Mouse (Mus musculus) MEL (cell line): ENCODE results near the gene M6pr. TPM values are rescaled to one million over a fixed set of nuclear protein-coding genes. Genes with fewer than 3 reads are reported as not detected.
A peak's percentile ranks its signal among the peaks of the same experiment; 100 is the strongest.

Experiments
- DNase-seq: peaks from one replicate; pipeline ENCODE4 v3.0.0; 2011; ENCODE audit warnings: low read depth, low spot score
- H3K27ac ChIP-seq: 2 replicates; pipeline ENCODE4 v1.5.1; 2012; ENCODE audit warnings: low read depth, mild to moderate bottlenecking, control low read depth, low read length, moderate library complexity; ENCODE audit not compliant: control insufficient read depth
- H3K27me3 ChIP-seq, 2 experiments: fragments of 150-350 bp in 1 of 2; sonication (generic) in 1 of 2; 2 replicates each; pipeline ENCODE4 v1.6.1; 2012; ENCODE audit warnings: low read length in 2 of 2, mild to moderate bottlenecking in 2 of 2, improper control_type of control experiment in 1 of 2, moderate library complexity in 1 of 2; ENCODE audit not compliant: insufficient read depth in 2 of 2, control insufficient read depth in 1 of 2
- H3K36me3 ChIP-seq, 2 experiments: 2 replicates each; pipeline ENCODE4 v1.6.1; 2012 to 2014; ENCODE audit warnings: low read length in 2 of 2, improper control_type of control experiment in 1 of 2, inconsistent platforms in 1 of 2, mild to moderate bottlenecking in 1 of 2; ENCODE audit not compliant: insufficient read depth in 2 of 2, control insufficient read depth in 1 of 2
- H3K4me1 ChIP-seq, 2 experiments: fragments of 150-350 bp in 1 of 2; sonication (generic) in 1 of 2; 2 replicates each; pipeline ENCODE4 v1.6.1; 2012; ENCODE audit warnings: low read length in 2 of 2, improper control_type of control experiment in 1 of 2, mild to moderate bottlenecking in 1 of 2; ENCODE audit not compliant: insufficient read depth in 2 of 2, control insufficient read depth in 1 of 2
- H3K4me3 ChIP-seq, 2 experiments: fragments of 150-350 bp in 1 of 2; sonication (generic) in 1 of 2; 2 replicates each; pipeline ENCODE4 v1.5.1; 2012; ENCODE audit warnings: low read depth in 2 of 2, low read length in 2 of 2, mild to moderate bottlenecking in 2 of 2, moderate library complexity in 2 of 2, control low read depth in 1 of 2, improper control_type of control experiment in 1 of 2; ENCODE audit not compliant: control insufficient read depth in 1 of 2, insufficient read depth in 1 of 2
- H3K79me2 ChIP-seq: 2 replicates; pipeline ENCODE4 v1.6.1; 2012; ENCODE audit warnings: mild to moderate bottlenecking, low read length, moderate library complexity; ENCODE audit not compliant: control insufficient read depth, poor library complexity, insufficient read depth
- H3K9ac ChIP-seq: 2 replicates; pipeline ENCODE4 v1.6.1; 2012; ENCODE audit warnings: low read depth, mild to moderate bottlenecking, control low read depth, low read length, moderate library complexity; ENCODE audit not compliant: control insufficient read depth, poor library complexity, severe bottlenecking
- H3K9me3 ChIP-seq: fragments of 150-350 bp; sonication (generic); replicated peaks from 2 replicates; pipeline ENCODE4 v1.6.1; 2012; ENCODE audit warnings: mild to moderate bottlenecking, low read length, improper control_type of control experiment, moderate library complexity; ENCODE audit not compliant: insufficient read depth
- BHLHE40 ChIP-seq: IDR thresholded peaks from 2 replicates; pipeline ENCODE4 v1.6.1; 2012; ENCODE audit warnings: low read depth, mild to moderate bottlenecking, inconsistent platforms, low read length, improper control_type of control experiment, borderline replicate concordance
- CHD1 ChIP-seq: IDR thresholded peaks from 2 replicates; pipeline ENCODE4 v1.6.1; 2012; ENCODE audit warnings: low read depth, mild to moderate bottlenecking, inconsistent platforms, low read length, improper control_type of control experiment
- CHD2 ChIP-seq: IDR thresholded peaks from 2 replicates; pipeline ENCODE4 v1.6.1; 2011; ENCODE audit warnings: low read length, improper control_type of control experiment
- E2F4 ChIP-seq: IDR thresholded peaks from 2 replicates; pipeline ENCODE4 v1.6.1; 2011; ENCODE audit warnings: low read depth, low read length, improper control_type of control experiment, borderline replicate concordance
- ELF1 ChIP-seq: IDR thresholded peaks from 2 replicates; pipeline ENCODE4 v1.6.1; 2014; ENCODE audit warnings: low read depth, mild to moderate bottlenecking, inconsistent platforms, low read length, improper control_type of control experiment, moderate library complexity
- EP300 ChIP-seq, 2 experiments: IDR thresholded peaks; 2 replicates each; pipeline ENCODE4 v1.6.1; 2011; ENCODE audit warnings: improper control_type of control experiment in 2 of 2, low read length in 2 of 2, low read depth in 1 of 2, mild to moderate bottlenecking in 1 of 2
- GABPA ChIP-seq: IDR thresholded peaks from 2 replicates; pipeline ENCODE4 v1.6.1; 2012; ENCODE audit warnings: low read depth, mild to moderate bottlenecking, inconsistent platforms, low read length, improper control_type of control experiment, moderate library complexity
- HCFC1 ChIP-seq: IDR thresholded peaks from 2 replicates; pipeline ENCODE4 v1.6.1; 2012; ENCODE audit warnings: low read depth, mild to moderate bottlenecking, inconsistent platforms, low read length, improper control_type of control experiment, moderate library complexity
- MAZ ChIP-seq: IDR thresholded peaks from 2 replicates; pipeline ENCODE4 v1.6.1; 2012; ENCODE audit warnings: low read depth, mild to moderate bottlenecking, inconsistent platforms, low read length, improper control_type of control experiment
- MEF2A ChIP-seq: IDR thresholded peaks from 2 replicates; pipeline ENCODE4 v1.6.1; 2014; ENCODE audit warnings: low read depth, mild to moderate bottlenecking, inconsistent platforms, low read length, improper control_type of control experiment; ENCODE audit not compliant: poor library complexity, insufficient replicate concordance, severe bottlenecking; ENCODE audit errors: extremely low read depth
- MXI1 ChIP-seq: IDR thresholded peaks from 2 replicates; pipeline ENCODE4 v1.6.1; 2011; ENCODE audit warnings: mild to moderate bottlenecking, low read depth, low read length, improper control_type of control experiment
- MYB ChIP-seq: IDR thresholded peaks from 2 replicates; pipeline ENCODE4 v1.6.1; 2011; ENCODE audit warnings: mild to moderate bottlenecking, low read depth, low read length, improper control_type of control experiment
- NRF1 ChIP-seq: IDR thresholded peaks from 2 replicates; pipeline ENCODE4 v1.6.1; 2014; ENCODE audit warnings: low read depth, mild to moderate bottlenecking, inconsistent platforms, low read length, improper control_type of control experiment, moderate library complexity; ENCODE audit not compliant: poor library complexity, insufficient read depth, severe bottlenecking
- POLR2A ChIP-seq, 2 experiments: IDR thresholded peaks; 2 replicates each; pipeline ENCODE4 v1.6.1; 2011 to 2012; ENCODE audit warnings: low read length in 2 of 2, mild to moderate bottlenecking in 2 of 2, control low read depth in 1 of 2, improper control_type of control experiment in 1 of 2, low read depth in 1 of 2, moderate library complexity in 1 of 2; ENCODE audit not compliant: control insufficient read depth in 1 of 2, insufficient read depth in 1 of 2, poor library complexity in 1 of 2
- POLR2AphosphoS2 ChIP-seq: IDR thresholded peaks from 2 replicates; pipeline ENCODE4 v1.6.1; 2011; ENCODE audit warnings: low read length, improper control_type of control experiment
- RAD21 ChIP-seq: IDR thresholded peaks from 2 replicates; pipeline ENCODE4 v1.6.1; 2011; ENCODE audit warnings: mild to moderate bottlenecking, low read depth, low read length, improper control_type of control experiment
- TAL1 ChIP-seq: IDR thresholded peaks from 2 replicates; pipeline ENCODE4 v1.6.1; 2012; ENCODE audit warnings: mild to moderate bottlenecking, inconsistent platforms, low read length, moderate library complexity, mixed read lengths
- TBP ChIP-seq: IDR thresholded peaks from 2 replicates; pipeline ENCODE4 v1.8.0; 2011; ENCODE audit warnings: low read depth, low read length, improper control_type of control experiment
- UBTF ChIP-seq: IDR thresholded peaks from 2 replicates; pipeline ENCODE4 v1.6.1; 2012; ENCODE audit warnings: low read depth, mild to moderate bottlenecking, inconsistent platforms, low read length, improper control_type of control experiment, moderate library complexity, borderline replicate concordance; ENCODE audit not compliant: insufficient read depth
- USF1 ChIP-seq: IDR thresholded peaks from 2 replicates; pipeline ENCODE4 v1.6.1; 2014; ENCODE audit warnings: low read depth, mild to moderate bottlenecking, inconsistent platforms, low read length, improper control_type of control experiment, moderate library complexity
- USF2 ChIP-seq, 2 experiments: IDR thresholded peaks; 2 replicates each; pipeline ENCODE4 v1.6.1; 2011 to 2012; ENCODE audit warnings: improper control_type of control experiment in 2 of 2, low read length in 2 of 2, borderline replicate concordance in 1 of 2, inconsistent platforms in 1 of 2, low read depth in 1 of 2, mild to moderate bottlenecking in 1 of 2; ENCODE audit not compliant: insufficient read depth in 1 of 2
- ZNF384 ChIP-seq: IDR thresholded peaks from 2 replicates; pipeline ENCODE4 v1.6.1; 2012; ENCODE audit warnings: low read depth, mild to moderate bottlenecking, inconsistent platforms, low read length, improper control_type of control experiment
- polyA plus RNA-seq, 2 experiments: library from polyadenylated mRNA; stranded (reverse) in 1 of 2; unstranded in 1 of 2; fragments of >175 nt in 1 of 2; fragments of >200 nt in 1 of 2; gene quantifications; 2 replicates each; pipeline versions ENCODE4 v1.2.1 to v1.2.4; 2012; ENCODE audit warnings: low replicate concordance in 2 of 2, low read depth in 1 of 2; ENCODE audit not compliant: insufficient read length in 2 of 2, insufficient read depth in 1 of 2, missing spikeins in 1 of 2
- total RNA-seq: library from RNA; depleted of rRNA; stranded (reverse); fragments of 300-350 nt; gene quantifications from 2 replicates; pipeline ENCODE4 v1.2.3, GENCODE M21; 2012

The M6pr gene
- total and polyA plus RNA-seq, 3 experiments: 183 to 186 TPM; not detected in 1

- Histone ChIP-seq H3K4me3 (peak overlapping the region; percentile 79 to 89), H3K9me3 (no peaks in the 10 kb centered on the region), H3K79me2 (peaks cover 30% of the 10 kb centered on the region), H3K36me3 (peaks cover 17 to 21% of the 10 kb centered on the region in 2 experiments), H3K4me1 (peaks cover 4 to 13% of the 10 kb centered on the region in 2 experiments; a peak in 2 of 4 replicates), H3K27ac (peak overlapping the region; percentile 70), H3K9ac (peak overlapping the region; percentile 93), H3K27me3 (no peaks in the 10 kb centered on the region)
- DNase-seq: no peak
- TF ChIP-seq EP300 (IDR thresholded peaks at IDR 0.05; ENCODE audit: low read depth in 1 of 2, low read length in 2 of 2) (0 out of 4 replicates have a peak, but pooled peaks of 1 of the 2 experiments have one; percentile 1), HCFC1 (no peak), E2F4 (no peak), UBTF (no peak), USF2 (IDR thresholded peaks at IDR 0.05; ENCODE audit: borderline replicate concordance in 1 of 2, insufficient read depth in 1 of 2, low read depth in 1 of 2, low read length in 2 of 2) (no peak), NRF1 (no peak), ELF1 (no peak), CHD1 (peak; percentile 16; the same call in 1 of the 2 replicates), GABPA (no peak), MYB (no peak)
These were observed 983 bp downstream of the M6pr start for GRCm38 (mm10) chr6:122309446-122309960.

- Histone ChIP-seq H3K9ac (peak overlapping the region; percentile 93), H3K4me1 (peaks cover 4 to 13% of the 10 kb centered on the region in 2 experiments; a peak in 2 of 4 replicates)
- no peak for TF ChIP-seq CHD1
- no peak for TF ChIP-seq TAL1
- TF ChIP-seq USF2 (IDR thresholded peaks at IDR 0.05; ENCODE audit: borderline replicate concordance in 1 of 2, insufficient read depth in 1 of 2, low read depth in 1 of 2, low read length in 2 of 2): no peak
- TF ChIP-seq ELF1: no peak
- TF ChIP-seq ZNF384: no peak
- no peak for TF ChIP-seq GABPA
- no peak for TF ChIP-seq BHLHE40
- TF ChIP-seq USF1: no peak
- no peak for TF ChIP-seq MAZ
- no peak for TF ChIP-seq MEF2A
- no peak for TF ChIP-seq RAD21
- TF ChIP-seq CHD2: no peak
- TF ChIP-seq TBP: no peak
- no peak for TF ChIP-seq MXI1
- no peak for TF ChIP-seq POLR2AphosphoS2
- no peak for TF ChIP-seq UBTF
- no peak for TF ChIP-seq HCFC1
- no peak for TF ChIP-seq POLR2A (IDR thresholded peaks at IDR 0.05; ENCODE audit: control insufficient read depth in 1 of 2, insufficient read depth in 1 of 2, low read depth in 1 of 2, low read length in 2 of 2, poor library complexity in 1 of 2)
- TF ChIP-seq, all 39 proteins: peak for 0
- H3K4me3 ChIP-seq: peak overlapping the region; percentile 79 to 89
- DNase-seq: no peak
- no peaks in the 10 kb centered on the region for H3K9me3 ChIP-seq
- no peak overlapping the region for H3K27ac ChIP-seq
- peaks cover 30% of the 10 kb centered on the region for H3K79me2 ChIP-seq
- H3K27me3 ChIP-seq: no peaks in the 10 kb centered on the region
- H3K36me3 ChIP-seq: peaks cover 21 to 25% of the 10 kb centered on the region in 2 experiments
These were observed 1.8 kb downstream of the M6pr start for GRCm38 (mm10) chr6:122310187-122310820.
